Mouse (Mus musculus) kidney, embryonic 16.5 days (tissue): ENCODE measurements around the gene Nsl1. TPM values are rescaled to one million over a fixed set of nuclear protein-coding genes. Genes with fewer than 3 reads are reported as not detected.
"Not testable (repeated sequence)": the region's sequence is repeated elsewhere in the genome, so short reads cannot be mapped to it uniquely, and the experiment has no call there.

ENCODE experiments used
- ATAC-seq: fragments of 200-750 bp; cut with Nextera tagmentation; 2 replicates; pipeline ENCODE4 v1.8.0; 2017; ENCODE audit warnings: moderate TSS enrichment; ENCODE audit not compliant: low FRiP score, low TSS enrichment
- H3K27ac ChIP-seq: fragments of 300-500 bp; sonication (generic); 2 replicates; pipeline ENCODE4 v1.5.1; 2014; ENCODE audit warnings: low read length
- H3K27me3 ChIP-seq: fragments of 300-500 bp; sonication (generic); 2 replicates; pipeline ENCODE4 v1.6.1; 2014; ENCODE audit warnings: low read length, control low read depth, mixed read lengths; ENCODE audit not compliant: insufficient read depth
- H3K36me3 ChIP-seq: fragments of 300-500 bp; sonication (generic); 2 replicates; pipeline ENCODE4 v1.6.1; 2014; ENCODE audit warnings: low read length, control low read depth, mixed read lengths; ENCODE audit not compliant: insufficient read depth
- H3K4me1 ChIP-seq: fragments of 300-500 bp; sonication (generic); 2 replicates; pipeline ENCODE4 v1.6.1; 2014; ENCODE audit warnings: low read length, control low read depth, mixed read lengths; ENCODE audit not compliant: insufficient read depth
- H3K4me2 ChIP-seq: fragments of 300-500 bp; sonication (generic); replicated peaks from 2 replicates; pipeline ENCODE4 v1.6.1; 2014; ENCODE audit warnings: low read depth, low read length
- H3K4me3 ChIP-seq: fragments of 300-500 bp; sonication (generic); 2 replicates; pipeline ENCODE4 v1.5.1; 2014; ENCODE audit warnings: mild to moderate bottlenecking, low read length
- H3K9ac ChIP-seq: fragments of 300-500 bp; sonication (generic); replicated peaks from 2 replicates; pipeline ENCODE4 v1.6.1; 2014; ENCODE audit warnings: low read length
- H3K9me3 ChIP-seq: fragments of 300-500 bp; sonication (generic); 2 replicates; pipeline ENCODE4 v1.6.1; 2016; ENCODE audit warnings: low read length, control low read depth
- WGBS: fragments of 180-500 bp; shearing (Covaris S2); extraction: QIAGEN DNeasy Blood & Tissue Kit; methylation state at CpG from one replicate; pipeline ENCODE4 v1.1.7; 2014; 5-methylcytosine and 5-hydroxymethylcytosine counted together
- polyA plus RNA-seq: library from polyadenylated mRNA; unstranded; fragments of >200 nt; fragmentation: Nextera tagmentation; extraction: Ambion mirVana; gene quantifications from 2 replicates; pipeline ENCODE4 v1.2.1, GENCODE M21; 2015

Gene Nsl1
- polyA plus RNA-seq, 1 experiment from 2014 or later = 21.9 TPM

GRCm38 (mm10) chr1:191030182-191030581 lies 32.6 kb upstream of the Nsl1 start:
- Histone ChIP-seq H3K4me1 (peaks cover 13% of the 10 kb centered on the region), H3K4me2 (no peak overlapping the region), H3K27ac (no peak overlapping the region), H3K4me3 (no peak overlapping the region), H3K9me3 (no peaks in the 10 kb centered on the region), H3K27me3 (no peaks in the 10 kb centered on the region), H3K9ac (no peak overlapping the region), H3K36me3 (no peaks in the 10 kb centered on the region)
- WGBS = 56% methylated on average over 10 of the region's 10 CpGs
- no peak for ATAC-seq

GRCm38 (mm10) chr1:191030922-191031425 lies 31.8 kb upstream of the Nsl1 start:
- not testable (repeated sequence) for H3K27me3 ChIP-seq, H3K4me3 ChIP-seq, H3K9me3 ChIP-seq, H3K9ac ChIP-seq, H3K4me1 ChIP-seq, ATAC-seq, H3K36me3 ChIP-seq, H3K27ac ChIP-seq, H3K4me2 ChIP-seq
- WGBS = 70% methylated on average over 6 of the region's 6 CpGs

- no peak overlapping the region for H3K4me2 ChIP-seq
- H3K9me3 ChIP-seq = no peaks in the 10 kb centered on the region
- 59% methylated on average over 4 of the region's 4 CpGs for WGBS
- H3K4me1 ChIP-seq = no peaks in the 10 kb centered on the region
- no peak overlapping the region for H3K27ac ChIP-seq
- H3K9ac ChIP-seq = no peak overlapping the region
- H3K36me3 ChIP-seq = no peaks in the 10 kb centered on the region
- no peak overlapping the region for H3K4me3 ChIP-seq
- no peak for ATAC-seq
- no peaks in the 10 kb centered on the region for H3K27me3 ChIP-seq
These were observed 27.2 kb upstream of the Nsl1 start for GRCm38 (mm10) chr1:191035649-191036048.

GRCm38 (mm10) chr1:191036554-191037334 lies 26.1 kb upstream of the Nsl1 start, which contains the start of gene Spata45:
TSS of gene Spata45 (plus strand) at chr1:191036639.
- H3K4me2 ChIP-seq = no peak within 1 kb of the TSS
- no peaks in the 10 kb centered on the region for H3K36me3 ChIP-seq
- H3K9ac ChIP-seq = no peak within 1 kb of the TSS
- ATAC-seq = no peak
- H3K4me3 ChIP-seq = no peak within 1 kb of the TSS
- H3K27ac ChIP-seq = no peak within 1 kb of the TSS
- no peaks in the 10 kb centered on the region for H3K27me3 ChIP-seq
- WGBS = 71% methylated on average over 6 of the region's 6 CpGs
- H3K9me3 ChIP-seq = no peaks in the 10 kb centered on the region
- no peaks in the 10 kb centered on the region for H3K4me1 ChIP-seq

DNA sequence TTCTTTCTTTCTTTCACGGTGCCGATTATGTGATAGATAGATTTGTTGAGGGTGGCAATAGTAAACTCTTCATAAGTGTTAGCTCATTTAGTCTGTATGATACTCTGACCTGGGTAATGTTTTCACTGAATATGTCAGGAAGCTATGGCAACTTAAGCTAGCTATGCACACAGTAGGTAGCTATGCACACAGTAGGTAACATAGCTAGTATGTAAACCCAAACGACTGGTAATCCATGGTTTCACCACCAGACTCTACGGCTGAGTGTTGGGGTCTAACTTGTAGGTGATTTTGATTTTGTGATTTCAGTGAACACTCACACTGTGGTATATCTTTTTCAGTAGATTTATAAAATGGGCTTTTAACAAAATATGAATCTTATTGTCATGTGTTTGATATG lies 24.8 kb upstream of the Nsl1 start:
- 97% methylated on average over 4 of the region's 4 CpGs for WGBS
- no peaks in the 10 kb centered on the region for H3K9me3 ChIP-seq
- H3K4me3 ChIP-seq = no peak overlapping the region
- H3K27ac ChIP-seq = no peak overlapping the region
- H3K36me3 ChIP-seq = no peaks in the 10 kb centered on the region
- no peaks in the 10 kb centered on the region for H3K4me1 ChIP-seq
- no peak overlapping the region for H3K4me2 ChIP-seq
- no peak overlapping the region for H3K9ac ChIP-seq
- H3K27me3 ChIP-seq = no peaks in the 10 kb centered on the region
- ATAC-seq = no peak

DNA sequence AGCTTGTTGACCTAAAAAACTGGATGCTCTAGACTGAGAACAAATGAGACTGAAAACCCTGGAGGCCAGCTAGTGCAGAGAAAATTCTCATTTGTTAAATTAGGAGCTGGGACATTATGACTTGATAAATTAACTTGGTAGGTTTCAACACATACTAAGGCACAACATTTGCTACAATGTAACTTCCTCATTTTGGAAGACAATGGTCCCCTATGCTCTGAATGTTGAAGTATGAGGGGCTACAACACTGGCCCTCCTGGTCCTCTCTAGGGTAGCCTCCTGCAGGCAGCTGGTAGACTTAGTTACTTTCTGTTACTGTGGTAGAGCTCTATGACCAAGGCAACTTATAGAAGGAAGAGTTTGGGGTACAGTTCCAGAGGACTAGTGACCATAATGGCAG lies 21.5 kb upstream of the Nsl1 start:
- Histone ChIP-seq H3K4me2 (no peak overlapping the region), H3K9ac (no peak overlapping the region), H3K27me3 (0 out of 2 replicates have a peak, but pooled peaks cover 5% of the 10 kb centered on the region), H3K27ac (no peak overlapping the region), H3K9me3 (no peaks in the 10 kb centered on the region), H3K4me3 (no peak overlapping the region), H3K4me1 (no peaks in the 10 kb centered on the region), H3K36me3 (no peaks in the 10 kb centered on the region)
- ATAC-seq = no peak

DNA sequence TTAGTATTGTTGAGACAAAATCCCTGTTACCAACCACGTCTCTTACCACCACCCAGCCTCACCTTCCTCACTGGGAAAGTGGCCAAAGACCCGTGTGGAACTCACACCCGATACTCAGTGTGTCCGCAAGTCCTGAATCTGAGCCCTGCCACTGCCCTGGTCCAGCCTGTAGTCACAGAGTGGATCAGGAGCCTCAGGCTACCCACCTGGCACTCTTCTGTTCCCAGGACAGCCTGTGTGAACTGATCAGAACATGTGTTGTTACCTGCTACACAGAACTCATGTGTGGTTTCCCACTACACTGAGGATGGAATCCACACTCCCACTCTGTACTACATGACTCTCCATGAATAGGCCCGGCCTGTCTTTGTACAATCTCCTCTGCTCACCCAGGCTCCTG lies 20.7 kb upstream of the Nsl1 start:
- Histone ChIP-seq H3K36me3 (no peaks in the 10 kb centered on the region), H3K9me3 (no peaks in the 10 kb centered on the region), H3K4me1 (no peaks in the 10 kb centered on the region), H3K4me2 (no peak overlapping the region), H3K4me3 (no peak overlapping the region), H3K27ac (no peak overlapping the region), H3K27me3 (0 out of 2 replicates have a peak, but pooled peaks cover 5% of the 10 kb centered on the region), H3K9ac (no peak overlapping the region)
- 83% methylated on average over 5 of the region's 5 CpGs for whole genome bisulfite sequencing
- no peak for ATAC-seq

GRCm38 (mm10) chr1:191042688-191043087 lies 20.1 kb upstream of the Nsl1 start:
- WGBS = 42% methylated on average over 3 of the region's 3 CpGs
- ATAC-seq = peak; percentile 61

DNA sequence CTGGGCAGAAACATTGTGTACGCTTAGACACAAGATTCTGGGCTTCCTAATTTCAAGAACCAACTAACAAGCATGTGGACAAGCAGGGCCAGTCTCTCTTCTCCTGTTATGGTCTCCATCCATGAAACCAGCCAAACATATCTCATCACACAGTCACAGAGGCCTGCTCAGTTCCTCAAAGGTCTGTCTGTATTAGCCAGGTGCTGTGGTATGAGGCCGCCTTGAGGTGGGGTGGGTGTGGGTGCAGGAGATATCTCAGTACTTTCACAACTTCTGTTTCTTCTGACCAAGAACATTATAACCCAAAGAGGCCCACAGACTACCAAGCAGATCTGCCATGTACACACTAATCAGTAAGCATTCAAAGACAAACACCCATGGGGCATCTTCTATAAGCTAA lies 17.5 kb upstream of the Nsl1 start:
- 94% methylated on average over 2 of the region's 2 CpGs for WGBS
- no peak for ATAC-seq
- H3K36me3 ChIP-seq = no peaks in the 10 kb centered on the region

More at GRCm38 (mm10) chr1:191042688-191043087, 20.1 kb upstream of the Nsl1 start:
- no peaks in the 10 kb centered on the region for H3K9me3 ChIP-seq
- H3K36me3 ChIP-seq = no peaks in the 10 kb centered on the region
- H3K9ac ChIP-seq = no peak overlapping the region
- H3K4me3 ChIP-seq = no peak overlapping the region
- H3K4me1 ChIP-seq = no peaks in the 10 kb centered on the region
- 0 out of 2 replicates have a peak, but pooled peaks cover 5% of the 10 kb centered on the region for H3K27me3 ChIP-seq
- H3K4me2 ChIP-seq = no peak overlapping the region
- no peak overlapping the region for H3K27ac ChIP-seq

GRCm38 (mm10) chr1:191046231-191046824 lies 16.5 kb upstream of the Nsl1 start:
- 79% methylated on average over 7 of the region's 7 CpGs for WGBS
- Histone ChIP-seq H3K4me2 (no peak overlapping the region), H3K27me3 (0 out of 2 replicates have a peak, but pooled peaks cover 5% of the 10 kb centered on the region), H3K4me1 (no peaks in the 10 kb centered on the region), H3K4me3 (no peak overlapping the region), H3K36me3 (no peaks in the 10 kb centered on the region), H3K9me3 (no peaks in the 10 kb centered on the region), H3K9ac (no peak overlapping the region), H3K27ac (no peak overlapping the region)
- no peak for ATAC-seq

More for the DNA sequence above, 17.5 kb upstream of the Nsl1 start:
- H3K4me1 ChIP-seq = no peaks in the 10 kb centered on the region
- H3K27me3 ChIP-seq = 0 out of 2 replicates have a peak, but pooled peaks cover 5% of the 10 kb centered on the region
- H3K9me3 ChIP-seq = no peaks in the 10 kb centered on the region
- no peak overlapping the region for H3K4me2 ChIP-seq
- H3K4me3 ChIP-seq = no peak overlapping the region
- H3K9ac ChIP-seq = no peak overlapping the region
- no peak overlapping the region for H3K27ac ChIP-seq
